Mouse (Mus musculus) lung, adult 2 months (tissue): ENCODE results near the gene Arcn1.

ENCODE experiments used
- CTCF ChIP-seq: fragments of 200-500 bp; IDR thresholded peaks from 2 replicates; pipeline ENCODE4 v1.5.1; 2011; ENCODE audit warnings: mild to moderate bottlenecking, low read length, control low read depth; ENCODE audit not compliant: insufficient read depth
- POLR2A ChIP-seq: fragments of 200-500 bp; IDR thresholded peaks from 2 replicates; pipeline ENCODE4 v1.6.1; 2011; ENCODE audit warnings: low read depth, mild to moderate bottlenecking, control low read depth, low read length, borderline replicate concordance; ENCODE audit errors: extremely low read depth

DNA sequence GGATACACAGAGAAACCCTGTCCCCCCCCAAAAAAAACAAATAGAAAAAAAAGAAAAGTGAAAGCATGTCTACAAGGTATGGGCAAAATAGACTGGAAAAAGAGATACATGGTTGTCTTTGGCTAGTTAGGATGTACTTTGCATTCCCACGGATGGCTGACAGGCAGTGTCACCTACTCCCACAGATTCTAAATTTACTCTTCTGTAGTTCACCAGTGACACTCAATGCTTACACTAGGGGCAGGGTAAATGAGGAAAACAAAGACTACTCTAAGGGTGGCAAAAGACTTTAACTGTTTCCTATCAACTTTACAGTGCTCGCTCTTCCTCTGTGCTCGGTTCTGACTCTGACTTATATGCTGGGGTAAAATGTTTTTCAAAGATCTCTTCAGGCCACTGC, 21.0 kb downstream of the Arcn1 start:
- TF ChIP-seq CTCF (no peak), POLR2A (no peak)
